20 mouse cellular contexts compared by ENCODE assay signal in the genomic region with DNA sequence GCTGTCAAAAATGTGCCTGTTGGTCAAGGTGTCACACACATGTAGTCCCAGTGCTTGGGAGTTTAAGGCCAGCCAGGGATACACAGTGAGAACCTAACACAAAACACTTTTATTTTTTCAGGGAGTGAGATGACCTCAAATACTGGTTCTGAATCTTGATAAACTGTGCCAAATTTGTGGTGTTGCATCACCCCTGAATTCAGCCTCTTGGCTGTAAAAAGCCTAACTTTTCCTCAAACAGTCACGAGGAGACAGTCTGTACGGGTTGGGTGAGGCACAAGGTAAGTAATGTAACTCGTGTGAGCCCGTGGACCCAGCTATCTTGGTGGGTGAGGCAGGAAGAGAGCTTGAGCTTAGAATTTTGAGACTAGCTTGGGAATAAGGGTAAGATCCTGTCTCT.
DNase-seq lines count a peak whose midpoint lies in the region; ATAC-seq and TF ChIP-seq lines count a peak whose summit lies in the region.
"Had no signal": no experiment of that assay in that cellular context is flagged by ENCODE, and none has a peak within 500 bp of the region (broad histone marks: within the 10 kb centered on the region; RNA-seq: fewer than 3 reads in every experiment).

No protein-coding gene starts in this region.

- no peaks in the 10 kb centered on the region for H3K79me2 ChIP-seq in liver, adult 2 months (ENCODE audit: control insufficient read depth, insufficient read depth, low read length)

- no peaks in the 10 kb centered on the region for H3K9me3 ChIP-seq in liver, embryonic 12.5 days (replicated peaks)
- no peaks in the 10 kb centered on the region for H3K9me3 ChIP-seq in hindbrain, embryonic 16.5 days (ENCODE audit: control insufficient read depth, low read length)
- H3K9me3 ChIP-seq: embryonic facial prominence, embryonic 13.5 days; forebrain, embryonic 13.5 days; hindbrain, embryonic 12.5 days had no signal

- H3K4me2 ChIP-seq in liver, embryonic 12.5 days, result no peak overlapping the region
- no peak overlapping the region for H3K4me2 ChIP-seq in hindbrain, embryonic 16.5 days (ENCODE audit: low read length)
- H3K4me2 ChIP-seq: embryonic facial prominence, embryonic 13.5 days; forebrain, embryonic 13.5 days; hindbrain, embryonic 12.5 days had no signal

- TF ChIP-seq POLR2A in liver, adult 2 months (IDR thresholded peaks at IDR 0.05; ENCODE audit: extremely low read depth, insufficient read depth, low read length), result no peak

- no peak overlapping the region for H3K9ac ChIP-seq in liver, adult 2 months (ENCODE audit: low read depth, low read length)
- H3K9ac ChIP-seq in liver, embryonic 12.5 days, result no peak overlapping the region
- H3K9ac ChIP-seq in hindbrain, embryonic 16.5 days (ENCODE audit: low read depth, low read length), result no peak overlapping the region
- H3K9ac ChIP-seq: embryonic facial prominence, embryonic 13.5 days; forebrain, embryonic 13.5 days; forebrain, postnatal 0 days; hindbrain, embryonic 12.5 days had no signal

- no peak for TF ChIP-seq CTCF in liver, adult 2 months (IDR thresholded peaks at IDR 0.05; ENCODE audit: low read depth, low read length)

- H3K27ac ChIP-seq in liver, adult 2 months (replicated peaks; ENCODE audit: insufficient read depth, low read depth, low read length), result no peak overlapping the region
- H3K27ac ChIP-seq in liver, embryonic 12.5 days, result no peak overlapping the region
- no peak overlapping the region for H3K27ac ChIP-seq in hindbrain, embryonic 16.5 days (ENCODE audit: low read depth, low read length)
- H3K27ac ChIP-seq: embryonic facial prominence, embryonic 13.5 days; forebrain, embryonic 13.5 days; hindbrain, embryonic 12.5 days had no signal

- no peaks in the 10 kb centered on the region for H3K4me1 ChIP-seq in liver, adult 2 months (ENCODE audit: control insufficient read depth, insufficient read depth, low read length)
- H3K4me1 ChIP-seq in liver, embryonic 12.5 days, result no peaks in the 10 kb centered on the region
- H3K4me1 ChIP-seq in hindbrain, embryonic 16.5 days (ENCODE audit: control insufficient read depth, insufficient read depth, low read depth, low read length), result no peaks in the 10 kb centered on the region
- H3K4me1 ChIP-seq: embryonic facial prominence, embryonic 13.5 days; forebrain, embryonic 13.5 days; hindbrain, embryonic 12.5 days had no signal

- ATAC-seq in liver, embryonic 12.5 days, result no peak
- ATAC-seq in common myeloid progenitor, adult 5-6 weeks (replicated peaks; ENCODE audit: low read depth, poor library complexity, severe bottlenecking), result 0 out of 2 replicates have a peak, but pooled peaks have one; percentile 22
- ATAC-seq in megakaryocyte progenitor cell, adult 5-6 weeks (replicated peaks; ENCODE audit: poor library complexity), result 0 out of 2 replicates have a peak, but pooled peaks have one; percentile 24
- ATAC-seq in hindbrain, embryonic 16.5 days, result no peak
- ATAC-seq: forebrain, embryonic 13.5 days; forebrain, postnatal 0 days; intestine, embryonic 16.5 days had no signal

- H3K27me3 ChIP-seq in liver, adult 2 months (ENCODE audit: control insufficient read depth, insufficient read depth, low read length), result no peaks in the 10 kb centered on the region
- no peaks in the 10 kb centered on the region for H3K27me3 ChIP-seq in liver, embryonic 12.5 days (replicated peaks)
- no peaks in the 10 kb centered on the region for H3K27me3 ChIP-seq in hindbrain, embryonic 16.5 days (replicated peaks; ENCODE audit: control insufficient read depth, insufficient read depth, low read length)
- H3K27me3 ChIP-seq: CH12.LX; embryonic facial prominence, embryonic 13.5 days; forebrain, embryonic 13.5 days; hindbrain, embryonic 12.5 days had no signal

- 60% methylated on average over 4 of the region's 4 CpGs for WGBS in liver, adult 2 months
- WGBS in liver, embryonic 12.5 days (ENCODE audit: insufficient replicate concordance), result 40% methylated on average over 4 of the region's 4 CpGs
- WGBS in hindbrain, embryonic 16.5 days, result 88% methylated on average over 4 of the region's 4 CpGs

- DNase-seq in adrenal gland, adult 2 months, result peak; percentile 24
- DNase-seq in adrenal gland, adult 8-10 months, result no peak
- peak; percentile 39 for DNase-seq in liver, adult 2 months (ENCODE audit: extremely low read depth, low read depth, low spot score)
- DNase-seq in left cerebral cortex, adult 11 months (ENCODE audit: low spot score), result no peak
- DNase-seq: cerebellum, adult 2 months; cerebellum, postnatal 10 days; forebrain, postnatal 0 days; gastrocnemius, postnatal 14 days; heart, postnatal 10 days; heart, postnatal 4 days; kidney, adult 2 months had no signal

- no peak overlapping the region for H3K4me3 ChIP-seq in liver, adult 2 months (ENCODE audit: insufficient read depth, low read depth, low read length)
- H3K4me3 ChIP-seq in liver, embryonic 12.5 days, result no peak overlapping the region
- no peak overlapping the region for H3K4me3 ChIP-seq in hindbrain, embryonic 16.5 days (ENCODE audit: low read length)
- H3K4me3 ChIP-seq: embryonic facial prominence, embryonic 13.5 days; forebrain, embryonic 13.5 days; hindbrain, embryonic 12.5 days had no signal

- H3K36me3 ChIP-seq in liver, adult 2 months (ENCODE audit: control insufficient read depth, insufficient read depth, low read length), result no peaks in the 10 kb centered on the region
- no peaks in the 10 kb centered on the region for H3K36me3 ChIP-seq in liver, embryonic 12.5 days
- no peaks in the 10 kb centered on the region for H3K36me3 ChIP-seq in hindbrain, embryonic 16.5 days (ENCODE audit: control insufficient read depth, insufficient read depth, low read length)
- H3K36me3 ChIP-seq: embryonic facial prominence, embryonic 13.5 days; hindbrain, embryonic 12.5 days had no signal

Comparison
In these comparisons a context has a peak if more than half of its experiments do, and no peak if none do; other contexts are left out.
1. DNase-seq: peak in adrenal gland, adult 2 months (single experiment) and liver, adult 2 months (single experiment); none in adrenal gland, adult 8-10 months (single experiment) and left cerebral cortex, adult 11 months (single experiment).
2. ATAC-seq: peak in common myeloid progenitor, adult 5-6 weeks (single experiment) and megakaryocyte progenitor cell, adult 5-6 weeks (single experiment); none in liver, embryonic 12.5 days (single experiment) and hindbrain, embryonic 16.5 days (single experiment).